In genomic region chr1:92861503-92861902, GRCm38 (mm10) we compare ENCODE assay signal across 31 mouse cellular contexts. TPM values are rescaled to one million over a fixed set of nuclear protein-coding genes. Genes with fewer than 3 reads are reported as not detected.
DNase-seq lines count a peak whose midpoint lies in the region; ATAC-seq and TF ChIP-seq lines count a peak whose summit lies in the region.
"Had no signal": no experiment of that assay in that cellular context is flagged by ENCODE, and none has a peak within 500 bp of the region (broad histone marks: within the 10 kb centered on the region; RNA-seq: fewer than 3 reads in every experiment).

No protein-coding gene starts in this region.

- no peak for TF ChIP-seq CTCF in gastrocnemius, adult 2 months (IDR thresholded peaks at IDR 0.05)
- TF ChIP-seq CTCF in midbrain, postnatal 0 days (IDR thresholded peaks at IDR 0.05), result no peak

- H3K27ac ChIP-seq in gastrocnemius, adult 2 months, result peak overlapping the region; percentile 69; the same call in 1 of the 2 replicates
- H3K27ac ChIP-seq in midbrain, embryonic 13.5 days, result peak overlapping the region; percentile 37; the same call in 1 of the 2 replicates
- no peak overlapping the region for H3K27ac ChIP-seq in midbrain, embryonic 11.5 days (ENCODE audit: low read depth, low read length)
- no peak overlapping the region for H3K27ac ChIP-seq in forebrain, embryonic 16.5 days (ENCODE audit: low read length)
- H3K27ac ChIP-seq in midbrain, postnatal 0 days (ENCODE audit: low read depth, low read length), result peak overlapping the region; percentile 55
- H3K27ac ChIP-seq: embryonic facial prominence, embryonic 10.5 days; embryonic facial prominence, embryonic 15.5 days; limb, embryonic 10.5 days; limb, embryonic 15.5 days; liver, embryonic 13.5 days; macrophage; neural tube, embryonic 12.5 days; stomach, embryonic 15.5 days had no signal

- H3K36me3 ChIP-seq in midbrain, embryonic 13.5 days, result peaks cover 43% of the 10 kb centered on the region
- peaks cover 24% of the 10 kb centered on the region for H3K36me3 ChIP-seq in midbrain, embryonic 11.5 days (ENCODE audit: control insufficient read depth, insufficient read depth, low read length)
- H3K36me3 ChIP-seq in forebrain, embryonic 16.5 days (ENCODE audit: control insufficient read depth, insufficient read depth), result peaks cover 29% of the 10 kb centered on the region
- peaks cover 37% of the 10 kb centered on the region for H3K36me3 ChIP-seq in midbrain, postnatal 0 days (ENCODE audit: insufficient read depth, low read length)
- H3K36me3 ChIP-seq: liver, embryonic 13.5 days had no signal

- H3K4me2 ChIP-seq in midbrain, embryonic 13.5 days (replicated peaks), result no peak overlapping the region
- H3K4me2 ChIP-seq in midbrain, embryonic 11.5 days, result no peak overlapping the region
- no peak overlapping the region for H3K4me2 ChIP-seq in forebrain, embryonic 16.5 days (ENCODE audit: low read length)
- no peak overlapping the region for H3K4me2 ChIP-seq in midbrain, postnatal 0 days (ENCODE audit: low read depth, low read length, poor library complexity, severe bottlenecking)
- H3K4me2 ChIP-seq: embryonic facial prominence, embryonic 15.5 days; limb, embryonic 15.5 days; liver, embryonic 13.5 days; neural tube, embryonic 12.5 days; stomach, embryonic 15.5 days had no signal

- DNase-seq in gastrocnemius, adult 2 months, result no peak
- DNase-seq in gastrocnemius, adult 18-20 months (ENCODE audit: low spot score), result no peak
- DNase-seq in midbrain, embryonic 11.5 days (ENCODE audit: low spot score, missing footprints), result no peak
- DNase-seq in midbrain, postnatal 0 days (ENCODE audit: low spot score), result no peak
- DNase-seq in adipocyte (ENCODE audit: low spot score), result no peak
- no peak for DNase-seq in embryo, embryonic 11 days
- DNase-seq: adrenal gland, adult 2 months; cerebellum, adult 2 months; cerebellum, postnatal 14 days; gastrocnemius, postnatal 14 days; heart, postnatal 14 days; kidney, adult 8-10 months; kidney, postnatal 10 days; layer of hippocampus, adult 9-11 months; liver, embryonic 13.5 days; lung, adult 18-20 months; lung, postnatal 10 days; retina, postnatal 1 day; right cerebral cortex, postnatal 14 days had no signal

- H3K9ac ChIP-seq in midbrain, embryonic 13.5 days (replicated peaks), result no peak overlapping the region
- no peak overlapping the region for H3K9ac ChIP-seq in midbrain, embryonic 11.5 days (ENCODE audit: low read length)
- no peak overlapping the region for H3K9ac ChIP-seq in forebrain, embryonic 16.5 days (replicated peaks; ENCODE audit: low read depth, low read length)
- no peak overlapping the region for H3K9ac ChIP-seq in midbrain, postnatal 0 days (replicated peaks; ENCODE audit: low read length, poor library complexity, severe bottlenecking)
- H3K9ac ChIP-seq: embryonic facial prominence, embryonic 15.5 days; limb, embryonic 15.5 days; liver, embryonic 13.5 days; neural tube, embryonic 12.5 days; stomach, embryonic 15.5 days had no signal

- H3K27me3 ChIP-seq in midbrain, embryonic 13.5 days, result no peaks in the 10 kb centered on the region
- H3K27me3 ChIP-seq in midbrain, embryonic 11.5 days (ENCODE audit: control insufficient read depth, insufficient read depth, low read length), result no peaks in the 10 kb centered on the region
- no peaks in the 10 kb centered on the region for H3K27me3 ChIP-seq in forebrain, embryonic 16.5 days (replicated peaks; ENCODE audit: control insufficient read depth, insufficient read depth, low read length)
- no peaks in the 10 kb centered on the region for H3K27me3 ChIP-seq in midbrain, postnatal 0 days (ENCODE audit: insufficient read depth, low read length)
- H3K27me3 ChIP-seq: embryonic facial prominence, embryonic 15.5 days; limb, embryonic 15.5 days; liver, embryonic 13.5 days; neural tube, embryonic 12.5 days; stomach, embryonic 15.5 days had no signal

- H3K9me3 ChIP-seq in midbrain, embryonic 13.5 days, result no peaks in the 10 kb centered on the region
- H3K9me3 ChIP-seq in midbrain, embryonic 11.5 days (ENCODE audit: control insufficient read depth, low read length), result no peaks in the 10 kb centered on the region
- no peaks in the 10 kb centered on the region for H3K9me3 ChIP-seq in forebrain, embryonic 16.5 days (ENCODE audit: control insufficient read depth, low read length)
- H3K9me3 ChIP-seq in midbrain, postnatal 0 days (ENCODE audit: low read length), result no peaks in the 10 kb centered on the region
- H3K9me3 ChIP-seq: embryonic facial prominence, embryonic 10.5 days; embryonic facial prominence, embryonic 15.5 days; limb, embryonic 10.5 days; limb, embryonic 15.5 days; liver, embryonic 13.5 days; neural tube, embryonic 12.5 days; stomach, embryonic 15.5 days had no signal

- no peak for ATAC-seq in midbrain, embryonic 13.5 days
- no peak for ATAC-seq in midbrain, embryonic 11.5 days (ENCODE audit: low FRiP score)
- peak; percentile 10; the same call in 1 of the 2 replicates for ATAC-seq in forebrain, embryonic 16.5 days
- no peak for ATAC-seq in midbrain, postnatal 0 days (ENCODE audit: low FRiP score)
- ATAC-seq: CD4-positive, CD25-positive, alpha-beta regulatory T cell, adult 4 months; intestine, embryonic 16.5 days had no signal

- intact Hi-C loops in gastrocnemius, adult 2 months (cut with DNase I), result no loop called here

- peaks cover 7% of the 10 kb centered on the region for H3K4me1 ChIP-seq in midbrain, embryonic 13.5 days (replicated peaks)
- no peaks in the 10 kb centered on the region for H3K4me1 ChIP-seq in midbrain, embryonic 11.5 days (ENCODE audit: control insufficient read depth, insufficient read depth, low read length)
- H3K4me1 ChIP-seq in forebrain, embryonic 16.5 days (replicated peaks; ENCODE audit: control insufficient read depth, insufficient read depth, low read length), result peaks cover 3% of the 10 kb centered on the region
- H3K4me1 ChIP-seq in midbrain, postnatal 0 days (ENCODE audit: insufficient read depth, low read length), result peaks cover 4% of the 10 kb centered on the region; the same call in 1 of the 2 replicates
- H3K4me1 ChIP-seq: embryonic facial prominence, embryonic 15.5 days; limb, embryonic 15.5 days; liver, embryonic 13.5 days; neural tube, embryonic 12.5 days; stomach, embryonic 15.5 days had no signal

- H3K4me3 ChIP-seq in gastrocnemius, adult 2 months, result no peak overlapping the region
- no peak overlapping the region for H3K4me3 ChIP-seq in midbrain, embryonic 13.5 days (replicated peaks)
- no peak overlapping the region for H3K4me3 ChIP-seq in midbrain, embryonic 11.5 days (ENCODE audit: low read depth, low read length)
- H3K4me3 ChIP-seq in forebrain, embryonic 16.5 days (replicated peaks; ENCODE audit: low read length), result no peak overlapping the region
- H3K4me3 ChIP-seq in midbrain, postnatal 0 days (ENCODE audit: low read depth, low read length), result no peak overlapping the region
- H3K4me3 ChIP-seq: embryonic facial prominence, embryonic 10.5 days; embryonic facial prominence, embryonic 15.5 days; limb, embryonic 10.5 days; limb, embryonic 15.5 days; liver, embryonic 13.5 days; neural tube, embryonic 12.5 days; stomach, embryonic 15.5 days had no signal

- 81% methylated on average over 6 of the region's 6 CpGs for WGBS in midbrain, embryonic 13.5 days
- 79% methylated on average over 6 of the region's 6 CpGs for whole genome bisulfite sequencing in midbrain, embryonic 11.5 days
- 72% methylated on average over 6 of the region's 6 CpGs for WGBS in forebrain, embryonic 16.5 days
- whole genome bisulfite sequencing in midbrain, postnatal 0 days, result 70% methylated on average over 6 of the region's 6 CpGs

RNA-seq across cellular contexts. Expression of gene Gpc1, which starts 30.1 kb away (rescaled TPM):
- 100 to 1,000 TPM; 214 to 256 TPM for total RNA-seq in gastrocnemius, adult 2 months (2021)
- total RNA-seq in gastrocnemius, adult 18-20 months (2021), result 100 to 1,000 TPM; 223 to 227 TPM
- 55.8 and 67.7 TPM in 2 replicates for polyA plus RNA-seq in midbrain, embryonic 13.5 days (2015; fragmentation: Nextera tagmentation; extraction: Ambion mirVana)
- 32.1 and 41.8 TPM in 2 replicates for polyA plus RNA-seq in midbrain, embryonic 11.5 days (2014; fragmentation: Nextera tagmentation; extraction: Ambion mirVana)
- 70.4 and 72.7 TPM in 2 replicates for polyA plus RNA-seq in forebrain, embryonic 16.5 days (2015; fragmentation: Nextera tagmentation; extraction: Ambion mirVana)
- 151 and 208 TPM in 2 replicates for total RNA-seq in midbrain, postnatal 0 days (2014; rRNA removed)
- polyA plus RNA-seq in midbrain, postnatal 0 days (2015; fragmentation: Nextera tagmentation; extraction: Ambion mirVana), result 51.8 and 53.3 TPM in 2 replicates

RNA-seq across cellular contexts. Expression of gene Ankmy1, which starts 41.2 kb away (rescaled TPM):
- under 1 TPM in 1 of 2 experiments, not detected in 1; 0.06 TPM for total RNA-seq in gastrocnemius, adult 2 months (2021)
- total RNA-seq in gastrocnemius, adult 18-20 months (2021), result under 1 TPM in 1 of 2 experiments, not detected in 1; 0.14 TPM
- 0.72 and 1.0 TPM in 2 replicates for polyA plus RNA-seq in midbrain, embryonic 13.5 days (2015; fragmentation: Nextera tagmentation; extraction: Ambion mirVana)
- polyA plus RNA-seq in midbrain, embryonic 11.5 days (2014; fragmentation: Nextera tagmentation; extraction: Ambion mirVana), result 0.61 and 0.68 TPM in 2 replicates
- polyA plus RNA-seq in forebrain, embryonic 16.5 days (2015; fragmentation: Nextera tagmentation; extraction: Ambion mirVana), result 0.71 and 1.1 TPM in 2 replicates
- total RNA-seq in midbrain, postnatal 0 days (2014; rRNA removed), result 0.28 TPM in 1 of 2 replicates, not detected in the other
- 0.39 and 0.56 TPM in 2 replicates for polyA plus RNA-seq in midbrain, postnatal 0 days (2015; fragmentation: Nextera tagmentation; extraction: Ambion mirVana)
- polyA plus RNA-seq: liver, embryonic 13.5 days; small intestine, adult 2 months had no signal

RNA-seq across cellular contexts. Expression of gene Dusp28, which starts 45.3 kb away (rescaled TPM):
- total RNA-seq in gastrocnemius, adult 2 months (2021), result 10 to 100 TPM; 21.8 to 24.9 TPM
- total RNA-seq in gastrocnemius, adult 18-20 months (2021), result 10 to 100 TPM; 23.1 to 24.5 TPM
- 15.7 and 16.3 TPM in 2 replicates for polyA plus RNA-seq in midbrain, embryonic 13.5 days (2015; fragmentation: Nextera tagmentation; extraction: Ambion mirVana)
- 9.2 and 11.3 TPM in 2 replicates for polyA plus RNA-seq in midbrain, embryonic 11.5 days (2014; fragmentation: Nextera tagmentation; extraction: Ambion mirVana)
- polyA plus RNA-seq in forebrain, embryonic 16.5 days (2015; fragmentation: Nextera tagmentation; extraction: Ambion mirVana), result 11.3 and 13.2 TPM in 2 replicates
- total RNA-seq in midbrain, postnatal 0 days (2014; rRNA removed), result 30.2 and 34.8 TPM in 2 replicates
- polyA plus RNA-seq in midbrain, postnatal 0 days (2015; fragmentation: Nextera tagmentation; extraction: Ambion mirVana), result 24.6 and 25.4 TPM in 2 replicates

RNA-seq across cellular contexts. Expression of gene Rnpepl1, which starts 49.1 kb away (rescaled TPM):
- 10 to 100 TPM; 69.9 to 74.9 TPM for total RNA-seq in gastrocnemius, adult 2 months (2021)
- 10 to 100 TPM; 60.5 to 67.5 TPM for total RNA-seq in gastrocnemius, adult 18-20 months (2021)
- 20.1 and 24.8 TPM in 2 replicates for polyA plus RNA-seq in midbrain, embryonic 13.5 days (2015; fragmentation: Nextera tagmentation; extraction: Ambion mirVana)
- polyA plus RNA-seq in midbrain, embryonic 11.5 days (2014; fragmentation: Nextera tagmentation; extraction: Ambion mirVana), result 13.3 TPM in 2 replicates
- 28.5 and 31.0 TPM in 2 replicates for polyA plus RNA-seq in forebrain, embryonic 16.5 days (2015; fragmentation: Nextera tagmentation; extraction: Ambion mirVana)
- 37.2 and 39.3 TPM in 2 replicates for total RNA-seq in midbrain, postnatal 0 days (2014; rRNA removed)
- polyA plus RNA-seq in midbrain, postnatal 0 days (2015; fragmentation: Nextera tagmentation; extraction: Ambion mirVana), result 28.0 and 29.6 TPM in 2 replicates

Comparison
In these comparisons a context has a peak if more than half of its experiments do, and no peak if none do; other contexts are left out.
1. H3K27ac ChIP-seq: peak in gastrocnemius, adult 2 months (single experiment), midbrain, embryonic 13.5 days (single experiment) and midbrain, postnatal 0 days (single experiment); none in midbrain, embryonic 11.5 days (single experiment) and forebrain, embryonic 16.5 days (single experiment).